Mouse (Mus musculus) lung, adult 2 months (tissue): Measurements from ENCODE around the gene Lypd8.

Experiments
- CTCF ChIP-seq: fragments of 200-500 bp; IDR thresholded peaks from 2 replicates; pipeline ENCODE4 v1.5.1; 2011; ENCODE audit warnings: mild to moderate bottlenecking, low read length, control low read depth; ENCODE audit not compliant: insufficient read depth
- POLR2A ChIP-seq: fragments of 200-500 bp; IDR thresholded peaks from 2 replicates; pipeline ENCODE4 v1.6.1; 2011; ENCODE audit warnings: low read depth, mild to moderate bottlenecking, control low read depth, low read length, borderline replicate concordance; ENCODE audit errors: extremely low read depth

GRCm38 (mm10) chr11:58437866-58438265 lies 59.0 kb downstream of the Lypd8 start:
- TF ChIP-seq CTCF = no peak
- TF ChIP-seq POLR2A = no peak
